Mouse (Mus musculus) heart, postnatal 25 days (tissue): ENCODE results near the gene Gm20683. TPM values are rescaled to one million over a fixed set of nuclear protein-coding genes. Genes with fewer than 3 reads are reported as not detected.

Source experiments
- DNase-seq: peaks from one replicate; pipeline ENCODE4 v3.0.0; 2022; ENCODE audit warnings: low spot score
- intact Hi-C: fragments of 180-260 bp; cut with DNase I; formaldehyde crosslinking; loops from one replicate; pipeline ENCODE4 v1.15.1; 2025
- total RNA-seq, 2 experiments: library from RNA; stranded (reverse); gene quantifications; 2 replicates each; pipeline ENCODE4 v1.2.3; 2021

Gene Gm20683
- total RNA-seq, result 1 to 10 TPM; 2.8 to 3.6 TPM

GRCm38 (mm10) chr17:25841117-25841880 is at the start of gene Gm20683:
Gm20683 (minus strand) TSS chr17:25841763.
- intact Hi-C loops, result no loop called here
- no peak for DNase-seq

- DNase-seq, result no peak
- intact Hi-C loops, result no loop called here
Measured at GRCm38 (mm10) chr17:25888837-25889236, 47.3 kb upstream of the Gm20683 start.

DNA sequence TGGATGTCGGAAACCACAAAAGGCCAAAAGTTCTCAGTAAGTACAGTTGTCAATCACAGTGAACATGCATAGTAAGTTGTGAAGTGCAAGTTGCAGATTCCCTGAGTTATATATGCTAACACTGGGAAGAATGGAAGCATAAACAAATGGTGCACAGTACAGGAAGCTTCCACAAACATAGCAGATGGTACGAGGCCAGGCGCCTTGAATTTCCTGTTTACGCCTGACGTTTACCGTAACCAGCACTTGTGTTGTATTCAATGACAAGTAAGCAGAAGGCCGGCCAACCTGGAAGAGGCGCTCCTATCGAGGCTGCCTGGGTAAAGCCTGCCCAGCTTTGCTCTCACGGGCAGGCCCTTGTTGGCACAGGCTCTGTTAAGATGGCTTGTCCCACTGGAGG is 45.9 kb upstream of the Gm20683 start:
- no peak for DNase-seq
- intact Hi-C loops, result no loop called here

GRCm38 (mm10) chr17:25886806-25887205 is 45.2 kb upstream of the Gm20683 start:
- no peak for DNase-seq
- intact Hi-C loops, result no loop called here

DNA sequence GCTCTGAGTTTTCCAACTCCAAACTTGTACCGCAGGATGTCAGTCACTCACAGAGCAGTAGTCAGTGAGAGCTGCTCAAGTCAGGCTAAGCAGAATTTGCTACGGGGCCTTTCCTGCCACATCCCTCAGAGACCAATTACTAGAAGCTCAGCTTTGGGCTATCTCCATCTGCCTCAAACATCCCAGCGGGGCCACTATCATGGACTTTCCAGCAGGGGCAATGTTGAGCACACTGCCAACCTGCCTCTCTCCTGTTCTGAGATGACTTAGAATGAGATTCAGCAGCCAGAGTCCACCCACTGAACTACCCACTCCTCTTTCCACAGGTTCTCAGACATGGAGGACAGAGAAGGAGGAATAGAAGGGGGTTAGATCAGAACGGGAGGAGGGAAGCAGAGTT is 44.1 kb upstream of the Gm20683 start:
- no peak for DNase-seq
- intact Hi-C loops, result no loop called here

- no peak for DNase-seq
- intact Hi-C loops, result no loop called here
Measured at GRCm38 (mm10) chr17:25883824-25884223, 42.3 kb upstream of the Gm20683 start.

DNA sequence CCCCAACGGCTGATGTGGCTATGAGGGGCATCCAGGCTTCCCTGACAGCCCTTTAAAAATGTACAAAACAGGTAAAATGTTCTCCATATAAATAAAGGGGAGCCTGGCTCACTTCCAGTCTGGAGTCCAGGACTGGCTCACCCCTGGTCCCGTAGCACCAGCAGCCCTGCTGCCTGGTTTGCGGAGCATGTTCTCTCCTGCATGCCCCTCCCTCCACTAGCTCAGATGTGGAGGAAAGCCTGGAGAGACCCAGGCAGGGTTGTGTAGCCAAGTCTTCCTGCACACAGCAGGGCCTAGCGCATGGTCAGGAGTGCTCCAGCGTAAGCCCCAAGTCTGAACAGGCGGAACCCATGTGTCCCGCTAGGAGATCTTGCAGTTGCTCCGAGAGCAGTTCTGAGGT is 41.7 kb upstream of the Gm20683 start:
- intact Hi-C loops, result no loop called here
- DNase-seq, result no peak

- DNase-seq, result no peak
- intact Hi-C loops, result no loop called here
Measured at GRCm38 (mm10) chr17:25882306-25882705, 40.7 kb upstream of the Gm20683 start.

- intact Hi-C loops, result no loop called here
- DNase-seq, result no peak
Measured at GRCm38 (mm10) chr17:25881691-25882090, 40.1 kb upstream of the Gm20683 start.

DNA sequence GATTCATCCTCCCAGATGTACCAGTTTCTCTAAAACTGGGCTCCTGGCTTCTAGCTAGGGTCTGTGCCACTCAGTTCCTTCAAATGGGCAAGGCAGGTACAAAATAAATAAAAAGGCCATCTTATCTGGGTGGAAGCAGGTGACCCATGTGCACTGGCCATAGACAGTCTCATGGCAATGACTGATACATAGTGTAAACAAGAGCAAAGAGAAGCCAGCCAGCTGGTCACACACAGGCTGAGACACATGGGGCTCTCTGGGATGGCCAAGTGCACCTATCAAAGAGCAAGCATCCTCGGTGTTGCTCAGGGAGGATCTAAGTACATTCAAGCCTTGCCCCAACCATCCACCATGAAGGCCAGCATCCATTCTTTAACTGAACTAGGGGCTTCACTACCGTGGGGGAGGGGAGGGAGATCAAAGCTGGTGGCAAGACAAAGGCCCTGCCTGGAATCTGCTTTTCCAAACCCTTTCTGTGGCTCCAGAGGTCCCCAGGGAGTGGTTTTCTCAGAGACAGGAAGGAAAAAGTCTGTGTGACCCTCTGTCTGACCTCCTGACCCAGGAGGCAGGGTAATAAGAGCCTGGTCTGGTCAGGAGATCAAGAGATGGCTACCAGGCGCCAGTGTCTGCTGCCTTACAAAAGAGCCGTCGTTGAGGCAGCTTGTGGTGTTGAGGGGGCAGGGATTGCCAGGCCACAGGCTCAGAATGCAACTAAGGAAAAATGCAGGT is 39.5 kb upstream of the Gm20683 start:
- DNase-seq, result no peak
- intact Hi-C loops, result no loop called here

DNA sequence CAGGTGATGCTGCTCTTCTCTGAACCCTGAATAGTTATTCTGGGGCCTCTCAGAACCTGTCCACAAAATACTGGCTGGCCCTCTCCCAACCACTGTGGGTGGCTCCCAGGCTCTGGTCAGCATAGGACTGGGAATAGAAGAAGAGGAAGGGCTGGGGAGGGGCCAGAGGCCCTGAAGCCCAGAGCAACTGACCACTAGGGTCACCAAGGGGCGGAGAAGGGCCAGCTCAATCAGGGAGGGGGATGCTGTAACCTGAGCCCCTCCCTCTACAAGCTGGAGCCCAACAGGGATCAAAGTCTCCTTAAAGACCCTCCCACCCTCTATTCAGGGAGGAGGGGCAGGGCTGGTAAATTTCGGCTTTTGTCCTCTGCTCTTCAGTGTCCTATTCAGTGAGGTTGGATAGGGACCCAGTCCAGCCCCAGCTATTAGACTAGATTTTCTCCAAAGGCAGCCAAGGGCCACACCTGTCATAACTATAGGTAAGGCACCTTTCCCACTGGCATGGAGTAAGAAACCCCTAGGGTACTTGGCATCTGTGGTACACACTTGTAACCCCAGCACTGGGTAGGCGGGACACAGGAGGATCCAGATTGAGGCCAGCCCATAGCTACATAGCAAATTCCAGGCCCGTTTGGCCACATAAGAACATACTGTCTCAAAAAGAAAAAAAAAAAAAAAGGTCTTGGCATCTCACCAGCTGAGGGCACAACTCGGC is 38.8 kb upstream of the Gm20683 start, which contains the start of gene Wfikkn1:
Gene Wfikkn1 (minus strand): TSS at position 663 of the 715 bp plus-strand sequence.
- DNase-seq, result no peak
- intact Hi-C loops, result no loop called here

DNA sequence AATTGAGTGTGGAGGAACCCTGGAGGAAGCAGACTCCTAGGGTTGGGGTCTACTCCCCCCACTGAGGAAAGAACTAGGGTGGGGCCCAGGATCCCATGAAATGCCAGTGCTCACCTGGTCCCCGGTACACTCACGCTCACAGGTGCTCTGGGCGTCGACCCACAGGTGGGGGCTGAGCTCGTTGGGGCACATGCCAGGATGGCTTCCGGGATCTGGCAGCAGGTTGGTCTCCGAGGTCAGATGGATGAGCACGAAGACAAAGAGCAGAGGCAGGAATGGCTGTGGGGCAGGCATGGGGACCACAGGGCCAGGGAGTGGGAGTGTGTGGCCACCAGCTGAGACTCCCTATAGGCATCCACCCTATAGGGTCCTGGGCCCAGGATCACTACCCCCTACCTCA is 38.2 kb upstream of the Gm20683 start:
- DNase-seq, result no peak
- intact Hi-C loops, result no loop called here

GRCm38 (mm10) chr17:25879261-25879660 is 37.7 kb upstream of the Gm20683 start:
- no peak for DNase-seq
- intact Hi-C loops, result no loop called here

- intact Hi-C loops, result no loop called here
- DNase-seq, result no peak
Measured at GRCm38 (mm10) chr17:25878611-25879180, 37.1 kb upstream of the Gm20683 start.

- no peak for DNase-seq
- intact Hi-C loops, result no loop called here
Measured at GRCm38 (mm10) chr17:25877741-25878610, 36.4 kb upstream of the Gm20683 start.

- no peak for DNase-seq
- intact Hi-C loops, result no loop called here
Measured at GRCm38 (mm10) chr17:25877025-25877424, 35.5 kb upstream of the Gm20683 start.

- intact Hi-C loops, result no loop called here
- no peak for DNase-seq
Measured at GRCm38 (mm10) chr17:25876347-25876915, 34.9 kb upstream of the Gm20683 start.

- intact Hi-C loops, result no loop called here
- DNase-seq, result peak; percentile 78
Measured at GRCm38 (mm10) chr17:25875171-25876136, 33.9 kb upstream of the Gm20683 start.
